ENCODE assay signal across 19 mouse cellular contexts in the genomic region with DNA sequence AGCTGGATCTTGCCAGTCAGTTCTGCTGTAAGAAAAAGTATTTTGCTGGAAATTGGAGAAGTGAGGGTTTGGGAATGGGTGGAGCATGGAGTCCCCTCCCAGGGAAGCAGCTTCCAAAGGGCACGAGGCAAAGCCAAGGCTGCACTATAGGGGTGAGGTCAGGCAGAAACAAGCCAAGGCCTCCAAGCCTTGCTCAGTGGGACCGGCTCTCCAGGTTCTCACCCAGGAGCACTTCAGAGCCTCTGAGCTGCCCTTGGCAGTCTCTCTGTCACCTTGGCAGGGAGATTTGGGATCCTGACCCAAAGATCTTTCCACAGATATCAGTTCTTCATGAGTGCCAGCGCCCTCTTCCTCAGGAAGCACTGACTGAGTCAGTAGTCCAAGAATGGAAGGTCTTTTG.
DNase-seq lines count a peak whose midpoint lies in the region; ATAC-seq and TF ChIP-seq lines count a peak whose summit lies in the region.
"Had no signal": no experiment of that assay in that cellular context is flagged by ENCODE, and none has a peak within 500 bp of the region (broad histone marks: within the 10 kb centered on the region; RNA-seq: fewer than 3 reads in every experiment).

No protein-coding gene starts in this region.

- H3K4me3 ChIP-seq in kidney, embryonic 15.5 days (replicated peaks) = no peak overlapping the region
- H3K4me3 ChIP-seq in myocyte = no peak overlapping the region
- H3K4me3 ChIP-seq in left cerebral cortex, adult 2 months = no peak overlapping the region
- H3K4me3 ChIP-seq: forebrain, embryonic 12.5 days; hindbrain, embryonic 13.5 days; limb, embryonic 13.5 days had no signal

- no peak for ATAC-seq in kidney, embryonic 15.5 days (replicated peaks; ENCODE audit: low FRiP score)
- ATAC-seq: midbrain, embryonic 16.5 days had no signal

- 0 out of 2 replicates have a peak, but pooled peaks cover 3% of the 10 kb centered on the region for H3K27me3 ChIP-seq in kidney, embryonic 15.5 days
- H3K27me3 ChIP-seq in myocyte (ENCODE audit: control insufficient read depth, insufficient read depth, insufficient read length) = no peaks in the 10 kb centered on the region
- H3K27me3 ChIP-seq: limb, embryonic 13.5 days had no signal

- no peaks in the 10 kb centered on the region for H3K79me2 ChIP-seq in myocyte (ENCODE audit: control insufficient read depth, insufficient read depth)

- no peak for TF ChIP-seq CTCF in left cerebral cortex, adult 2 months (IDR thresholded peaks at IDR 0.05)

- peaks cover 25% of the 10 kb centered on the region for H3K4me1 ChIP-seq in kidney, embryonic 15.5 days

- H3K36me3 ChIP-seq in kidney, embryonic 15.5 days = no peaks in the 10 kb centered on the region
- H3K36me3 ChIP-seq in myocyte (ENCODE audit: control insufficient read depth, insufficient read depth) = no peaks in the 10 kb centered on the region
- H3K36me3 ChIP-seq: forebrain, embryonic 12.5 days; hindbrain, embryonic 13.5 days; limb, embryonic 13.5 days had no signal

- no peak overlapping the region for H3ac ChIP-seq in myocyte (ENCODE audit: control insufficient read depth, insufficient read length)

- no peak overlapping the region for H3K9ac ChIP-seq in kidney, embryonic 15.5 days
- H3K9ac ChIP-seq: forebrain, embryonic 12.5 days; hindbrain, embryonic 13.5 days; limb, embryonic 13.5 days had no signal

- no peak overlapping the region for H3K4me2 ChIP-seq in kidney, embryonic 15.5 days
- peak overlapping the region; percentile 77 for H3K4me2 ChIP-seq in myocyte (ENCODE audit: low read depth)
- H3K4me2 ChIP-seq: forebrain, embryonic 12.5 days; heart, embryonic 11.5 days; hindbrain, embryonic 13.5 days; limb, embryonic 13.5 days had no signal

- intact Hi-C loops in left cerebral cortex, adult 2 months (cut with DNase I) = no loop called here

- no peak for TF ChIP-seq POLR2A in myocyte (IDR thresholded peaks at IDR 0.05; ENCODE audit: insufficient read length, low read depth)

- H3K27ac ChIP-seq in kidney, embryonic 15.5 days = no peak overlapping the region
- H3K27ac ChIP-seq in left cerebral cortex, adult 2 months = no peak overlapping the region
- H3K27ac ChIP-seq: forebrain, embryonic 12.5 days; hindbrain, embryonic 13.5 days; limb, embryonic 13.5 days had no signal

- H3K9me3 ChIP-seq in kidney, embryonic 15.5 days (replicated peaks) = no peaks in the 10 kb centered on the region
- H3K9me3 ChIP-seq: forebrain, embryonic 12.5 days; hindbrain, embryonic 13.5 days; limb, embryonic 13.5 days had no signal

- 62% methylated on average over 3 of the region's 3 CpGs for WGBS in kidney, embryonic 15.5 days

- peak; percentile 8 for DNase-seq in kidney, adult 9 months
- peak; percentile 70 for DNase-seq in adipocyte (ENCODE audit: low spot score)
- DNase-seq in adrenal gland, postnatal 25 days = peak; percentile 42
- no peak for DNase-seq in left cerebral cortex, adult 2 months (ENCODE audit: extremely low spot score in 1 of 2, low spot score in 2 of 2)
- DNase-seq in testis, postnatal 10 days (ENCODE audit: low spot score) = no peak
- DNase-seq: cerebellum, adult 8-10 months; heart, postnatal 14 days; kidney, postnatal 10 days; layer of hippocampus, adult 9-11 months; lung, postnatal 14 days; right cerebral cortex, postnatal 25 days; thymus, postnatal 4 days had no signal

TF ChIP-seq in myocyte, 11 proteins besides CTCF, POLR2A, EP300 and RAD21:
- TF ChIP-seq REST (IDR thresholded peaks at IDR 0.05; ENCODE audit: insufficient read depth, insufficient read length) = no peak
- no peak for TF ChIP-seq TCF12 (IDR thresholded peaks at IDR 0.05; ENCODE audit: insufficient read depth, poor library complexity, severe bottlenecking)
- no peak for TF ChIP-seq USF1 (IDR thresholded peaks at IDR 0.05; ENCODE audit: low read depth)
- TF ChIP-seq MYOG (IDR thresholded peaks at IDR 0.05; ENCODE audit: control insufficient read depth in 1 of 3, insufficient read depth in 1 of 3, insufficient read length in 2 of 3, low read depth in 2 of 3) = no peak
- TF ChIP-seq CEBPB (IDR thresholded peaks at IDR 0.05; ENCODE audit: insufficient read depth, poor library complexity, severe bottlenecking) = no peak
- no peak for TF ChIP-seq POLR2AphosphoS2 (IDR thresholded peaks at IDR 0.05; ENCODE audit: insufficient read length, low read depth)
- TF ChIP-seq MAX (IDR thresholded peaks at IDR 0.05; ENCODE audit: low read depth) = no peak
- TF ChIP-seq MYOD1 (IDR thresholded peaks at IDR 0.05; ENCODE audit: control insufficient read depth in 1 of 3, insufficient read length in 2 of 3, low read depth in 2 of 3) = no peak
- no peak for TF ChIP-seq E2F4 (IDR thresholded peaks at IDR 0.05; ENCODE audit: insufficient read depth)
- no peak for TF ChIP-seq SRF (IDR thresholded peaks at IDR 0.05; ENCODE audit: control insufficient read depth, insufficient read length, low read depth)
- no peak for TF ChIP-seq TCF3 (IDR thresholded peaks at IDR 0.05; ENCODE audit: insufficient read length, low read depth)

Comparison
In these comparisons a context has a peak if more than half of its experiments do, and no peak if none do; other contexts are left out.
1. DNase-seq: peak in kidney, adult 9 months (single experiment), adipocyte (single experiment) and adrenal gland, postnatal 25 days (single experiment); none in left cerebral cortex, adult 2 months (0 of 2) and testis, postnatal 10 days (single experiment).